21 mouse cellular contexts compared by ENCODE assay signal in genomic region chr10:75500345-75500744, GRCm38 (mm10). TPM values are rescaled to one million over a fixed set of nuclear protein-coding genes. Genes with fewer than 3 reads are reported as not detected.
DNase-seq lines count a peak whose midpoint lies in the region; ATAC-seq lines count a peak whose summit lies in the region.
"Had no signal": no experiment of that assay in that cellular context is flagged by ENCODE, and none has a peak within 500 bp of the region (broad histone marks: within the 10 kb centered on the region; RNA-seq: fewer than 3 reads in every experiment).

No protein-coding gene starts in this region.

- no peaks in the 10 kb centered on the region for H3K27me3 ChIP-seq in heart, embryonic 14.5 days (ENCODE audit: control insufficient read depth, insufficient read depth, low read length)
- no peaks in the 10 kb centered on the region for H3K27me3 ChIP-seq in intestine, embryonic 14.5 days (replicated peaks; ENCODE audit: control insufficient read depth, insufficient read depth, low read length)
- no peaks in the 10 kb centered on the region for H3K27me3 ChIP-seq in liver, embryonic 13.5 days
- H3K27me3 ChIP-seq in forebrain, embryonic 14.5 days (replicated peaks; ENCODE audit: control insufficient read depth, insufficient read depth, low read length): no peaks in the 10 kb centered on the region
- H3K27me3 ChIP-seq: embryonic facial prominence, embryonic 12.5 days; limb, embryonic 12.5 days; megakaryocyte, embryonic 14.5 days; neural tube, embryonic 12.5 days had no signal

- peaks cover 5 to 9% of the 10 kb centered on the region in 2 experiments for H3K4me1 ChIP-seq in heart, embryonic 14.5 days (ENCODE audit: control insufficient read depth in 2 of 2, insufficient read depth in 2 of 2, low read length in 2 of 2)
- no peaks in the 10 kb centered on the region; the same call in 1 of the 2 replicates for H3K4me1 ChIP-seq in intestine, embryonic 14.5 days (replicated peaks; ENCODE audit: control insufficient read depth, insufficient read depth, low read length)
- peaks cover 24% of the 10 kb centered on the region for H3K4me1 ChIP-seq in liver, embryonic 13.5 days (replicated peaks)
- no peaks in the 10 kb centered on the region for H3K4me1 ChIP-seq in forebrain, embryonic 14.5 days (ENCODE audit: control insufficient read depth, insufficient read depth, low read length)
- H3K4me1 ChIP-seq: embryonic facial prominence, embryonic 12.5 days; limb, embryonic 12.5 days; neural tube, embryonic 12.5 days had no signal

- WGBS in heart, embryonic 14.5 days: 31% methylated on average over 7 of the region's 7 CpGs
- 30% methylated on average over 7 of the region's 7 CpGs for WGBS in intestine, embryonic 14.5 days
- WGBS in liver, embryonic 13.5 days (ENCODE audit: insufficient replicate concordance): 42% methylated on average over 7 of the region's 7 CpGs
- WGBS in forebrain, embryonic 14.5 days: 79% methylated on average over 7 of the region's 7 CpGs

- no peaks in the 10 kb centered on the region for H3K9me3 ChIP-seq in heart, embryonic 14.5 days (ENCODE audit: control insufficient read depth, low read length)
- 0 out of 2 replicates have a peak, but pooled peaks cover 4% of the 10 kb centered on the region for H3K9me3 ChIP-seq in intestine, embryonic 14.5 days (ENCODE audit: control insufficient read depth, low read length)
- no peaks in the 10 kb centered on the region; the same call in 1 of the 2 replicates for H3K9me3 ChIP-seq in liver, embryonic 13.5 days (replicated peaks)
- no peaks in the 10 kb centered on the region for H3K9me3 ChIP-seq in forebrain, embryonic 14.5 days (replicated peaks; ENCODE audit: control insufficient read depth, low read length)
- H3K9me3 ChIP-seq: embryonic facial prominence, embryonic 12.5 days; heart, embryonic 10.5 days; limb, embryonic 12.5 days; megakaryocyte, embryonic 14.5 days; neural tube, embryonic 12.5 days had no signal

- H3K4me2 ChIP-seq in heart, embryonic 14.5 days (ENCODE audit: low read length): peak overlapping the region; percentile 23; the same call in 1 of the 2 replicates
- no peak overlapping the region for H3K4me2 ChIP-seq in intestine, embryonic 14.5 days (ENCODE audit: low read length)
- peak overlapping the region; percentile 48 for H3K4me2 ChIP-seq in liver, embryonic 13.5 days
- no peak overlapping the region for H3K4me2 ChIP-seq in forebrain, embryonic 14.5 days (ENCODE audit: low read length)
- H3K4me2 ChIP-seq: embryonic facial prominence, embryonic 12.5 days; hindbrain, embryonic 14.5 days; limb, embryonic 12.5 days; neural tube, embryonic 12.5 days had no signal

- no peak overlapping the region for H3K9ac ChIP-seq in heart, embryonic 14.5 days (ENCODE audit: low read length)
- H3K9ac ChIP-seq in intestine, embryonic 14.5 days (ENCODE audit: low read length): no peak overlapping the region
- peak overlapping the region; percentile 37; the same call in 1 of the 2 replicates for H3K9ac ChIP-seq in liver, embryonic 13.5 days
- H3K9ac ChIP-seq in forebrain, embryonic 14.5 days (ENCODE audit: low read length): no peak overlapping the region
- H3K9ac ChIP-seq: embryonic facial prominence, embryonic 12.5 days; hindbrain, embryonic 14.5 days; limb, embryonic 12.5 days; neural tube, embryonic 12.5 days had no signal

- no peak overlapping the region for H3K4me3 ChIP-seq in heart, embryonic 14.5 days (ENCODE audit: control insufficient read depth in 1 of 2, insufficient read depth in 1 of 2, low read depth in 1 of 2, low read length in 2 of 2)
- H3K4me3 ChIP-seq in intestine, embryonic 14.5 days (ENCODE audit: low read depth, low read length): no peak overlapping the region
- H3K4me3 ChIP-seq in liver, embryonic 13.5 days (replicated peaks): 0 out of 2 replicates have a peak overlapping the region, but pooled peaks have one; percentile 10
- no peak overlapping the region for H3K4me3 ChIP-seq in forebrain, embryonic 14.5 days (ENCODE audit: low read depth, low read length)
- H3K4me3 ChIP-seq: embryonic facial prominence, embryonic 12.5 days; heart, embryonic 10.5 days; limb, embryonic 12.5 days; megakaryocyte, embryonic 14.5 days; neural tube, embryonic 12.5 days had no signal

- no peak for ATAC-seq in heart, embryonic 14.5 days (ENCODE audit: insufficient number of reproducible peaks, insufficient read depth, low FRiP score, low read depth)
- ATAC-seq in intestine, embryonic 14.5 days (replicated peaks; ENCODE audit: low FRiP score, low TSS enrichment, low read depth): peak; percentile 51; the same call in 1 of the 2 replicates
- peak; percentile 81 for ATAC-seq in liver, embryonic 13.5 days (ENCODE audit: low read depth)
- no peak for ATAC-seq in forebrain, embryonic 14.5 days

- intact Hi-C loops in heart, postnatal 36 days (cut with DNase I): no loop called here

- 0 out of 2 replicates have a peak, but pooled peaks cover 5% of the 10 kb centered on the region for H3K36me3 ChIP-seq in heart, embryonic 14.5 days (ENCODE audit: control insufficient read depth, insufficient read depth, low read length)
- H3K36me3 ChIP-seq in intestine, embryonic 14.5 days (ENCODE audit: control insufficient read depth, insufficient read depth, low read length): no peaks in the 10 kb centered on the region; the same call in 1 of the 2 replicates
- H3K36me3 ChIP-seq in liver, embryonic 13.5 days: peaks cover 30% of the 10 kb centered on the region
- H3K36me3 ChIP-seq in forebrain, embryonic 14.5 days (ENCODE audit: control insufficient read depth, insufficient read depth, low read length): no peaks in the 10 kb centered on the region
- H3K36me3 ChIP-seq: embryonic facial prominence, embryonic 12.5 days; neural tube, embryonic 12.5 days had no signal

- DNase-seq in heart, postnatal 36 days: no peak
- no peak for DNase-seq in intestine, embryonic 14.5 days (ENCODE audit: low spot score)
- peak; percentile 31 for DNase-seq in liver, embryonic 13.5 days
- DNase-seq in yolk sac, embryonic 10.5 days (ENCODE audit: low spot score): peak; percentile 58
- DNase-seq in forebrain, embryonic 14.5 days (ENCODE audit: low spot score): no peak
- no peak for DNase-seq in lung, postnatal 25 days (ENCODE audit: low spot score)
- DNase-seq: adrenal gland, postnatal 10 days; B cell, adult 2 months; cerebellum, adult 2 months; gastrocnemius, postnatal 25 days; kidney, adult 18-20 months; kidney, postnatal 14 days; right cerebral cortex, postnatal 25 days; thymus, postnatal 4 days had no signal

- H3K27ac ChIP-seq in heart, embryonic 14.5 days (replicated peaks in 1 of 2; ENCODE audit: control insufficient read depth in 1 of 2, insufficient read depth in 1 of 2, low read depth in 2 of 2, low read length in 2 of 2): no peak overlapping the region
- no peak overlapping the region for H3K27ac ChIP-seq in intestine, embryonic 14.5 days (ENCODE audit: low read depth)
- H3K27ac ChIP-seq in liver, embryonic 13.5 days: peak overlapping the region; percentile 47; the same call in 1 of the 2 replicates
- no peak overlapping the region for H3K27ac ChIP-seq in forebrain, embryonic 14.5 days (ENCODE audit: low read depth, low read length)
- H3K27ac ChIP-seq: embryonic facial prominence, embryonic 12.5 days; heart, embryonic 10.5 days; hindbrain, embryonic 14.5 days; limb, embryonic 12.5 days; neural tube, embryonic 12.5 days had no signal

RNA-seq across cellular contexts. Expression of gene Snrpd3, which starts 17.0 kb away (rescaled TPM):
- 90.6 and 92.9 TPM in 2 replicates for polyA plus RNA-seq in heart, embryonic 14.5 days (2014; fragmentation: Nextera tagmentation; extraction: Ambion mirVana)
- 10 to 100 TPM; 65.7 to 69.5 TPM for total RNA-seq in heart, postnatal 36 days (2021)
- 167 and 168 TPM in 2 replicates for polyA plus RNA-seq in intestine, embryonic 14.5 days (2014; fragmentation: Nextera tagmentation; extraction: Ambion mirVana)
- 109 and 141 TPM in 2 replicates for polyA plus RNA-seq in liver, embryonic 13.5 days (2015; fragmentation: Nextera tagmentation; extraction: Ambion mirVana)
- 137 and 144 TPM in 2 replicates for polyA plus RNA-seq in forebrain, embryonic 14.5 days (2014; fragmentation: Nextera tagmentation; extraction: Ambion mirVana)

RNA-seq across cellular contexts. Expression of gene Gucd1, which starts 17.4 kb away (rescaled TPM):
- 32.8 and 39.7 TPM in 2 replicates for polyA plus RNA-seq in heart, embryonic 14.5 days (2014; fragmentation: Nextera tagmentation; extraction: Ambion mirVana)
- total RNA-seq in heart, postnatal 36 days (2021): 10 to 100 TPM; 41.8 to 44.2 TPM
- polyA plus RNA-seq in intestine, embryonic 14.5 days (2014; fragmentation: Nextera tagmentation; extraction: Ambion mirVana): 39.9 and 40.4 TPM in 2 replicates
- 48.7 and 50.4 TPM in 2 replicates for polyA plus RNA-seq in liver, embryonic 13.5 days (2015; fragmentation: Nextera tagmentation; extraction: Ambion mirVana)
- 26.9 and 29.5 TPM in 2 replicates for polyA plus RNA-seq in forebrain, embryonic 14.5 days (2014; fragmentation: Nextera tagmentation; extraction: Ambion mirVana)

RNA-seq across cellular contexts. Expression of gene Lrrc75b, which starts 59.8 kb away (rescaled TPM):
- 1.1 and 2.7 TPM in 2 replicates for polyA plus RNA-seq in heart, embryonic 14.5 days (2014; fragmentation: Nextera tagmentation; extraction: Ambion mirVana)
- total RNA-seq in heart, postnatal 36 days (2021): 1 to 10 TPM; 1.1 to 1.5 TPM
- 2.3 and 3.0 TPM in 2 replicates for polyA plus RNA-seq in intestine, embryonic 14.5 days (2014; fragmentation: Nextera tagmentation; extraction: Ambion mirVana)
- 0.05 and 0.07 TPM in 2 replicates for polyA plus RNA-seq in liver, embryonic 13.5 days (2015; fragmentation: Nextera tagmentation; extraction: Ambion mirVana)
- polyA plus RNA-seq in forebrain, embryonic 14.5 days (2014; fragmentation: Nextera tagmentation; extraction: Ambion mirVana): 15.7 and 18.8 TPM in 2 replicates

Comparison
In these comparisons a context has a peak if more than half of its experiments do, and no peak if none do; other contexts are left out.
1. ATAC-seq: peak in intestine, embryonic 14.5 days (single experiment) and liver, embryonic 13.5 days (single experiment); none in heart, embryonic 14.5 days (single experiment) and forebrain, embryonic 14.5 days (single experiment).
2. H3K4me2 ChIP-seq: peak in heart, embryonic 14.5 days (single experiment) and liver, embryonic 13.5 days (single experiment); none in intestine, embryonic 14.5 days (single experiment) and forebrain, embryonic 14.5 days (single experiment).
3. DNase-seq: peak in liver, embryonic 13.5 days (single experiment) and yolk sac, embryonic 10.5 days (single experiment); none in heart, postnatal 36 days (0 of 2), intestine, embryonic 14.5 days (single experiment), forebrain, embryonic 14.5 days (single experiment) and lung, postnatal 25 days (single experiment).